Mouse (Mus musculus): ENCODE measurements around the gene Larp4. TPM values are rescaled to one million over a fixed set of nuclear protein-coding genes. Genes with fewer than 3 reads are reported as not detected.
"Not testable (repeated sequence)": the region's sequence is repeated elsewhere in the genome, so short reads cannot be mapped to it uniquely, and the experiment has no call there.

Larp4 gene
- 42.0 TPM for polyA plus RNA-seq (2021)

GRCm38 (mm10) chr15:99969765-99970164 is at the start of gene Larp4:
Gene Larp4, plus strand, starts transcription at chr15:99970065.
- CTCF ChIA-PET; POLR2A ChIA-PET; H3K27me3 ChIP-seq; DNase-seq (ENCODE audit: low read depth, low spot score); ATAC-seq; in situ Hi-C loops (cut with MboI; ENCODE audit: low pct_unique_long_range_greater_than_20kb): not testable (repeated sequence)

GRCm38 (mm10) chr15:99931231-99931630 is 38.6 kb upstream of the Larp4 start:
- DNase-seq (ENCODE audit: low read depth, low spot score) (no peak), ATAC-seq (no peak)
- ChIA-PET CTCF (no interaction called here), POLR2A (interaction anchor here (0.6 kb wide), 1 partner anchor 248 kb away, joined by 6 read pairs; no protein-coding TSS in a partner anchor)
- TF ChIP-seq CTCF (IDR thresholded peaks at IDR 0.05) = no peak
- H3K27me3 ChIP-seq = no peaks in the 10 kb centered on the region
- in situ Hi-C loops (cut with MboI; ENCODE audit: low pct_unique_long_range_greater_than_20kb) = no loop called here

- ChIA-PET POLR2A (no interaction called here), CTCF (no interaction called here)
- no peaks in the 10 kb centered on the region for H3K27me3 ChIP-seq
- TF ChIP-seq CTCF (IDR thresholded peaks at IDR 0.05) = no peak
- in situ Hi-C loops (cut with MboI; ENCODE audit: low pct_unique_long_range_greater_than_20kb) = no loop called here
- DNase-seq (ENCODE audit: low read depth, low spot score) (no peak), ATAC-seq (no peak)
These were observed 35.4 kb upstream of the Larp4 start for GRCm38 (mm10) chr15:99934501-99934900.

- ATAC-seq (no peak), DNase-seq (ENCODE audit: low read depth, low spot score) (no peak)
- no peak for TF ChIP-seq CTCF (IDR thresholded peaks at IDR 0.05)
- ChIA-PET POLR2A (no interaction called here), CTCF (interaction anchor here (0.8 kb wide), 1 partner anchor 13 kb away, joined by 3 read pairs; no protein-coding TSS in a partner anchor)
- in situ Hi-C loops (cut with MboI; ENCODE audit: low pct_unique_long_range_greater_than_20kb) = no loop called here
- H3K27me3 ChIP-seq = no peaks in the 10 kb centered on the region
These were observed 33.2 kb upstream of the Larp4 start for GRCm38 (mm10) chr15:99936659-99937058.

DNA sequence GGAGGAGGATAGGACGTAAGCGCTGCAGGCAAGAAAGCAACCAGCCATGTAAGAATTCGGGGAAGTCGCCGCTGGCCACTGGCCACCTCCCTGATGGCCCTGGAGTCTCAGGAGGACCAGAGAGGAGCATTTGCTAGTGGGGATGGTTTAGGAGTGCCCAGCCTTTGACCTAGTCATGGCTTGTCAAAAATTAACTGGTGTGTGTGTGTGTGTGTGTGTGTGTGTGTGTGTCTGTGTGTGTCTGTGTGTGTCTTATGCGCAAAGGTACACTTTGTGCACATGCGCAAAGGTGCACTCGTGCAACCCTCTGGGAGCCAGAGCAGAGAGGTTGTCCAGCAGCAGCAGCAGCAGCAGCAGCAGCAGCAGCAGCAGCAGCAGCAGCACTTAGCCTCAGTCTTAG is 32.0 kb upstream of the Larp4 start:
- no peak for TF ChIP-seq CTCF (IDR thresholded peaks at IDR 0.05)
- ATAC-seq = no peak
- H3K27me3 ChIP-seq = no peaks in the 10 kb centered on the region
- in situ Hi-C loops (cut with MboI; ENCODE audit: low pct_unique_long_range_greater_than_20kb) = no loop called here
- CTCF ChIA-PET = no interaction called here
- DNase-seq (ENCODE audit: low read depth, low spot score) = no peak
- POLR2A ChIA-PET = interaction anchor here (1.0 kb wide), 1 partner anchor 19 kb away, joined by 4 read pairs; no protein-coding TSS in a partner anchor

DNA sequence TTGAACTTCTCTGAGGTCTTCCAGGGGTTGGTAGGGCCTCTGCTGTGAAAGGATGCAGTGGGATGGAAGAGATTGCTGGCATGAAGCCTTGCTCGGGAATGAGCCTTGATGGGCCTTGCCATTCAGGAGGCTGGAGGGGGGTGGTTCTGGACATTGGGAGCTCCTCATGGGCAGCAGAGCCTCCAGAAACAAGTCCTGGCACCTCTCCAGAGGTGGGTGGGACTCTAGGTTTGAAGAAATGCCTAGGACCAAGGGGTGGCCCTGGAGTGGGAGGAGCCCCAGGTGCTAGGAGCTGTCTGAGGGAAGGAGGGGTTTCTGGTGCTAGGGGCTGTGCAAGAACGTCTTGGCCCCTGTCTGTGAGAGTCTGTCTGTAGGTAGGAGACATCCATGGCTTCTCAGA is 29.4 kb upstream of the Larp4 start:
- in situ Hi-C loops (cut with MboI; ENCODE audit: low pct_unique_long_range_greater_than_20kb) = no loop called here

GRCm38 (mm10) chr15:99940970-99941630 is 28.8 kb upstream of the Larp4 start:
- TF ChIP-seq CTCF (IDR thresholded peaks at IDR 0.05) = no peak
- CTCF ChIA-PET = no interaction called here
- H3K27me3 ChIP-seq = no peaks in the 10 kb centered on the region
- no peak for ATAC-seq
- POLR2A ChIA-PET = no interaction called here
- DNase-seq (ENCODE audit: low read depth, low spot score) = no peak
- in situ Hi-C loops (cut with MboI; ENCODE audit: low pct_unique_long_range_greater_than_20kb) = no loop called here

More for the DNA sequence above, 29.4 kb upstream of the Larp4 start:
- TF ChIP-seq CTCF (IDR thresholded peaks at IDR 0.05) = no peak
- no peak for DNase-seq (ENCODE audit: low read depth, low spot score)
- ChIA-PET POLR2A (no interaction called here), CTCF (no interaction called here)
- no peaks in the 10 kb centered on the region for H3K27me3 ChIP-seq
- ATAC-seq = no peak

GRCm38 (mm10) chr15:99955324-99955723 is 14.5 kb upstream of the Larp4 start:
- ATAC-seq (no peak), DNase-seq (ENCODE audit: low read depth, low spot score) (no peak)
- POLR2A ChIA-PET = no interaction called here
- H3K27me3 ChIP-seq = no peaks in the 10 kb centered on the region
- in situ Hi-C loops (cut with MboI; ENCODE audit: low pct_unique_long_range_greater_than_20kb) = no loop called here
- CTCF ChIA-PET = interaction anchor here (1.4 kb wide), 1 partner anchor 10 kb away, joined by 3 read pairs; no protein-coding TSS in a partner anchor
- TF ChIP-seq CTCF (IDR thresholded peaks at IDR 0.05) = no peak

- POLR2A ChIA-PET = interaction anchor here (0.7 kb wide), 1 partner anchor 29 kb away, joined by 3 read pairs; no protein-coding TSS in a partner anchor
- ATAC-seq (no peak), DNase-seq (ENCODE audit: low read depth, low spot score) (no peak)
- CTCF ChIA-PET = interaction anchor here (1.0 kb wide), 1 partner anchor 10 kb away, joined by 3 read pairs; no protein-coding TSS in a partner anchor
- in situ Hi-C loops (cut with MboI; ENCODE audit: low pct_unique_long_range_greater_than_20kb) = no loop called here
- no peak for TF ChIP-seq CTCF (IDR thresholded peaks at IDR 0.05)
- peaks cover 15% of the 10 kb centered on the region for H3K27me3 ChIP-seq
These were observed 4.6 kb upstream of the Larp4 start for GRCm38 (mm10) chr15:99965103-99965775.

GRCm38 (mm10) chr15:99966961-99967360 is 2.9 kb upstream of the Larp4 start, which contains the start of gene Fam186a:
Gene Fam186a, minus strand, starts transcription at chr15:99967061.
- TF ChIP-seq CTCF (IDR thresholded peaks at IDR 0.05) = no peak
- DNase-seq (ENCODE audit: low read depth, low spot score) (no peak), ATAC-seq (no peak)
- H3K27me3 ChIP-seq = peaks cover 15% of the 10 kb centered on the region
- ChIA-PET POLR2A (interaction anchor here (0.5 kb wide), 1 partner anchor 39 kb away, joined by 4 read pairs; no protein-coding TSS in a partner anchor), CTCF (no interaction called here)
- in situ Hi-C loops (cut with MboI; ENCODE audit: low pct_unique_long_range_greater_than_20kb) = no loop called here

- CTCF ChIA-PET = no interaction called here
- in situ Hi-C loops (cut with MboI; ENCODE audit: low pct_unique_long_range_greater_than_20kb) = no loop called here
- POLR2A ChIA-PET = no interaction called here
- H3K27me3 ChIP-seq = peaks cover 8% of the 10 kb centered on the region
- no peak for DNase-seq (ENCODE audit: low read depth, low spot score)
- TF ChIP-seq CTCF (IDR thresholded peaks at IDR 0.05) = no peak
- ATAC-seq = no peak
These were observed 741 bp downstream of the Larp4 start for GRCm38 (mm10) chr15:99970606-99971005.
